Comparison of ENCODE assay signal across 9 mouse cellular contexts in genomic region chrY:1286171-1286795, GRCm38 (mm10). TPM values are rescaled to one million over a fixed set of nuclear protein-coding genes. Genes with fewer than 3 reads are reported as not detected.
DNase-seq lines count a peak whose midpoint lies in the region; ATAC-seq and TF ChIP-seq lines count a peak whose summit lies in the region.
"Had no signal": no experiment of that assay in that cellular context is flagged by ENCODE, and none has a peak within 500 bp of the region (broad histone marks: within the 10 kb centered on the region; RNA-seq: fewer than 3 reads in every experiment).

TSS of gene Ddx3y (minus strand) at chrY:1286629.

- no peaks in the 10 kb centered on the region for H3K9me3 ChIP-seq in CH12.LX (replicated peaks; ENCODE audit: low read length)
- H3K9me3 ChIP-seq in embryonic facial prominence, embryonic 11.5 days (replicated peaks; ENCODE audit: control insufficient read depth, low read length): no peaks in the 10 kb centered on the region
- no peaks in the 10 kb centered on the region for H3K9me3 ChIP-seq in heart, embryonic 10.5 days
- H3K9me3 ChIP-seq in kidney, embryonic 16.5 days (ENCODE audit: low read length): no peaks in the 10 kb centered on the region

- H3K4me3 ChIP-seq in CH12.LX (replicated peaks in 1 of 3; ENCODE audit: low read depth in 2 of 3, low read length in 2 of 3, poor library complexity in 1 of 3): peak within 1 kb of the TSS; percentile 55 to 71 (median 70)
- peak within 1 kb of the TSS; percentile 33 for H3K4me3 ChIP-seq in embryonic facial prominence, embryonic 11.5 days (ENCODE audit: low read depth, low read length)
- H3K4me3 ChIP-seq in heart, embryonic 10.5 days: peak within 1 kb of the TSS; percentile 53
- H3K4me3 ChIP-seq in kidney, embryonic 16.5 days (ENCODE audit: low read length): peak within 1 kb of the TSS; percentile 48
- H3K4me3 ChIP-seq: left cerebral cortex, adult 2 months had no signal

- no peak for TF ChIP-seq RAD21 in CH12.LX (IDR thresholded peaks at IDR 0.05; ENCODE audit: low read depth, low read length)

- in situ Hi-C loops in CH12.LX (cut with MboI; ENCODE audit: low pct_ligation_motif_present, low pct_unique_long_range_greater_than_20kb, low sequenced_read_pairs): no loop called here

- TF ChIP-seq EP300 in CH12.LX (IDR thresholded peaks at IDR 0.05; ENCODE audit: low read length): no peak

- peak within 1 kb of the TSS; percentile 76; the same call in 1 of the 2 replicates for H3K27ac ChIP-seq in CH12.LX (ENCODE audit: insufficient read depth, low read depth)
- H3K27ac ChIP-seq in embryonic facial prominence, embryonic 11.5 days (replicated peaks; ENCODE audit: low read depth, low read length): no peak within 1 kb of the TSS
- H3K27ac ChIP-seq in heart, embryonic 10.5 days: peak within 1 kb of the TSS; percentile 42
- peak within 1 kb of the TSS; percentile 63 for H3K27ac ChIP-seq in kidney, embryonic 16.5 days (ENCODE audit: low read length)
- H3K27ac ChIP-seq: left cerebral cortex, adult 2 months had no signal

- peaks cover 3 to 4% of the 10 kb centered on the region in 2 experiments; a peak in 2 of 4 replicates for H3K4me1 ChIP-seq in CH12.LX (ENCODE audit: control insufficient read depth in 1 of 2, insufficient read depth in 2 of 2)
- no peaks in the 10 kb centered on the region for H3K4me1 ChIP-seq in embryonic facial prominence, embryonic 11.5 days (ENCODE audit: control insufficient read depth, insufficient read depth, low read length)
- H3K4me1 ChIP-seq in heart, embryonic 10.5 days: no peaks in the 10 kb centered on the region
- H3K4me1 ChIP-seq in kidney, embryonic 16.5 days (ENCODE audit: insufficient read depth, low read length): no peaks in the 10 kb centered on the region

- dilution Hi-C loops in CH12.LX (cut with MboI; ENCODE audit: extremely low pct_ligation_motif_present, extremely low pct_unique_long_range_greater_than_20kb, low sequenced_read_pairs): no loop called here

- H3K36me3 ChIP-seq in CH12.LX (replicated peaks in 1 of 2; ENCODE audit: control insufficient read depth in 1 of 2, insufficient read depth in 1 of 2, low read length in 1 of 2): peaks cover 0 to 4% of the 10 kb centered on the region in 2 experiments
- no peaks in the 10 kb centered on the region for H3K36me3 ChIP-seq in embryonic facial prominence, embryonic 11.5 days (replicated peaks; ENCODE audit: control insufficient read depth, insufficient read depth, low read depth, low read length)
- H3K36me3 ChIP-seq in heart, embryonic 10.5 days: no peaks in the 10 kb centered on the region
- no peaks in the 10 kb centered on the region for H3K36me3 ChIP-seq in kidney, embryonic 16.5 days (ENCODE audit: insufficient read depth, low read length)

- no peak within 1 kb of the TSS; the same call in 1 of the 2 replicates for H3K4me2 ChIP-seq in CH12.LX (ENCODE audit: insufficient read depth, low read depth, poor library complexity, severe bottlenecking)
- no peak within 1 kb of the TSS for H3K4me2 ChIP-seq in embryonic facial prominence, embryonic 11.5 days (ENCODE audit: low read depth, low read length)
- no peak within 1 kb of the TSS for H3K4me2 ChIP-seq in kidney, embryonic 16.5 days (replicated peaks; ENCODE audit: low read depth, low read length)

- no peak for TF ChIP-seq CTCF in CH12.LX (conservative IDR thresholded peaks at IDR 0.05 in 1 of 2, IDR thresholded peaks at IDR 0.05 in 1 of 2; ENCODE audit: low read depth in 2 of 2, low read length in 2 of 2)

- peaks cover 11% of the 10 kb centered on the region for H3K79me2 ChIP-seq in CH12.LX (replicated peaks; ENCODE audit: control insufficient read depth, extremely low read depth, insufficient read depth, poor library complexity, severe bottlenecking)

- peak within 1 kb of the TSS; percentile 90 for H3K9ac ChIP-seq in CH12.LX (ENCODE audit: insufficient read depth, low read depth)
- H3K9ac ChIP-seq in embryonic facial prominence, embryonic 11.5 days (replicated peaks; ENCODE audit: low read length): peak within 1 kb of the TSS; percentile 41
- H3K9ac ChIP-seq in kidney, embryonic 16.5 days (replicated peaks; ENCODE audit: low read length): peak within 1 kb of the TSS; percentile 53

- DNase-seq in CH12.LX (ENCODE audit: extremely low read depth) (peak; percentile 83), NIH3T3 (ENCODE audit: low read depth) (peak; percentile 82)
- peak; percentile 78 for DNase-seq in embryonic facial prominence, embryonic 11.5 days (ENCODE audit: low spot score)
- DNase-seq in heart, embryonic 10.5 days (ENCODE audit: low spot score): peak; percentile 75
- peak; percentile 72 for DNase-seq in lung, postnatal 10 days
- DNase-seq in retina, adult 2 months (ENCODE audit: low read depth, low spot score): peak; percentile 18
- no peak for DNase-seq in ovary, postnatal 14 days (ENCODE audit: low spot score)

- H3K27me3 ChIP-seq in CH12.LX (replicated peaks): no peaks in the 10 kb centered on the region
- H3K27me3 ChIP-seq in embryonic facial prominence, embryonic 11.5 days (ENCODE audit: control insufficient read depth, insufficient read depth, low read length): no peaks in the 10 kb centered on the region
- no peaks in the 10 kb centered on the region for H3K27me3 ChIP-seq in heart, embryonic 10.5 days (ENCODE audit: insufficient read depth, poor library complexity, severe bottlenecking)
- no peaks in the 10 kb centered on the region for H3K27me3 ChIP-seq in kidney, embryonic 16.5 days (ENCODE audit: insufficient read depth, low read length)

- no peak for TF ChIP-seq POLR2A in CH12.LX (IDR thresholded peaks at IDR 0.05; ENCODE audit: low read depth, low read length)

- peak; percentile 83 for ATAC-seq in embryonic facial prominence, embryonic 11.5 days (replicated peaks; ENCODE audit: insufficient number of reproducible peaks, low FRiP score, low TSS enrichment, low read depth)
- ATAC-seq in kidney, embryonic 16.5 days (ENCODE audit: low FRiP score, low TSS enrichment): peak; percentile 89

- 2% methylated on average over 30 of the region's 31 CpGs for WGBS in embryonic facial prominence, embryonic 11.5 days
- WGBS in heart, embryonic 10.5 days: 1% methylated on average over 27 of the region's 31 CpGs
- 0% methylated on average over 14 of the region's 31 CpGs for whole genome bisulfite sequencing in kidney, embryonic 16.5 days

TF ChIP-seq in CH12.LX, 34 proteins besides CTCF, POLR2A, EP300 and RAD21:
- TF ChIP-seq ETS1 (conservative IDR thresholded peaks at IDR 0.05; ENCODE audit: low read depth, low read length): no peak
- TF ChIP-seq KAT2A (IDR thresholded peaks at IDR 0.05; ENCODE audit: insufficient replicate concordance, low read length): no peak
- no peak for TF ChIP-seq TCF12 (IDR thresholded peaks at IDR 0.05; ENCODE audit: low read depth, low read length)
- TF ChIP-seq SIN3A (IDR thresholded peaks at IDR 0.05; ENCODE audit: low read length): no peak

RNA-seq across cellular contexts. Expression of gene Ddx3y, which starts in this region (rescaled TPM):
- total RNA-seq in CH12.LX (2012; rRNA removed) (19.8 and 23.5 TPM in 2 replicates), CH12.LX (2014; rRNA removed) (62.5 and 81.4 TPM in 2 replicates)
- polyA plus RNA-seq in CH12.LX (2012; ENCODE audit: insufficient read length, low read depth): 34.5 and 37.7 TPM in 2 replicates
- 19.8 and 24.2 TPM in 2 replicates for polyA plus RNA-seq in embryonic facial prominence, embryonic 11.5 days (2014; fragmentation: Nextera tagmentation; extraction: Ambion mirVana)
- polyA plus RNA-seq in heart, embryonic 10.5 days (2016; fragmentation: Nextera tagmentation; extraction: Ambion mirVana): 12.5 and 18.6 TPM in 2 replicates
- 14.7 and 27.6 TPM in 2 replicates for polyA plus RNA-seq in kidney, embryonic 16.5 days (2015; fragmentation: Nextera tagmentation; extraction: Ambion mirVana)
